Mouse (Mus musculus) megakaryocyte, embryonic 14.5 days (primary cell): ENCODE measurements around the gene Trim8. TPM values are rescaled to one million over a fixed set of nuclear protein-coding genes. Genes with fewer than 3 reads are reported as not detected.

Experiments used
- H3K27me3 ChIP-seq: replicated peaks from 2 replicates; pipeline ENCODE3; 2012; ENCODE audit warnings: inconsistent platforms
- H3K36me3 ChIP-seq: replicated peaks from 2 replicates; pipeline ENCODE3; 2012; ENCODE audit warnings: low read length, inconsistent platforms, mixed read lengths
- H3K4me1 ChIP-seq: 2 replicates; pipeline ENCODE4 v1.6.1; 2012; ENCODE audit warnings: inconsistent platforms
- H3K4me3 ChIP-seq: replicated peaks from 2 replicates; pipeline ENCODE3; 2012; ENCODE audit warnings: moderate library complexity, mild to moderate bottlenecking, inconsistent platforms
- H3K9me3 ChIP-seq: 2 replicates; pipeline ENCODE4 v1.6.1; 2012; ENCODE audit warnings: inconsistent platforms
- FLI1 ChIP-seq: IDR thresholded peaks from 2 replicates; pipeline ENCODE4 v1.6.1; 2012; ENCODE audit warnings: low read length, inconsistent platforms, mixed read lengths
- GATA1 ChIP-seq: IDR thresholded peaks from 3 replicates; pipeline ENCODE4 v1.6.1; 2012; ENCODE audit warnings: mixed read lengths, low read length, inconsistent platforms, borderline replicate concordance
- polyA plus RNA-seq: library from polyadenylated mRNA; stranded (reverse); fragments of >175 nt; gene quantifications from 2 replicates; pipeline ENCODE4 v1.2.3, GENCODE M21; 2012; ENCODE audit warnings: low replicate concordance; ENCODE audit not compliant: insufficient read depth

The Trim8 gene
- polyA plus RNA-seq, 1 experiment = 207 TPM

- Histone ChIP-seq H3K27me3 (no peaks in the 10 kb centered on the region), H3K9me3 (no peaks in the 10 kb centered on the region), H3K36me3 (peaks cover 20% of the 10 kb centered on the region), H3K4me1 (peaks cover 63% of the 10 kb centered on the region), H3K4me3 (no peak overlapping the region)
- no peak for TF ChIP-seq GATA1
- TF ChIP-seq FLI1 = no peak
Measured at GRCm38 (mm10) chr19:46534542-46535098, 33.1 kb downstream of the Trim8 start.

GRCm38 (mm10) chr19:46537357-46537756 lies 35.9 kb downstream of the Trim8 start:
- no peak for TF ChIP-seq FLI1
- TF ChIP-seq GATA1 = no peak
- no peaks in the 10 kb centered on the region for H3K9me3 ChIP-seq
- H3K4me3 ChIP-seq = no peak overlapping the region
- H3K27me3 ChIP-seq = no peaks in the 10 kb centered on the region
- H3K4me1 ChIP-seq = peaks cover 35% of the 10 kb centered on the region
- peaks cover 39% of the 10 kb centered on the region for H3K36me3 ChIP-seq

- H3K9me3 ChIP-seq = no peaks in the 10 kb centered on the region
- TF ChIP-seq GATA1 = no peak
- TF ChIP-seq FLI1 = no peak
- peaks cover 27% of the 10 kb centered on the region for H3K4me1 ChIP-seq
- no peaks in the 10 kb centered on the region for H3K27me3 ChIP-seq
- H3K36me3 ChIP-seq = peaks cover 47% of the 10 kb centered on the region
- peak overlapping the region; percentile 72 for H3K4me3 ChIP-seq
Measured at GRCm38 (mm10) chr19:46538213-46538612, 36.7 kb downstream of the Trim8 start.

GRCm38 (mm10) chr19:46542750-46543149 lies 41.2 kb downstream of the Trim8 start:
- H3K4me3 ChIP-seq = no peak overlapping the region
- peaks cover 47% of the 10 kb centered on the region for H3K36me3 ChIP-seq
- H3K27me3 ChIP-seq = no peaks in the 10 kb centered on the region
- peaks cover 26% of the 10 kb centered on the region for H3K4me1 ChIP-seq
- TF ChIP-seq FLI1 = no peak
- no peak for TF ChIP-seq GATA1
- H3K9me3 ChIP-seq = no peaks in the 10 kb centered on the region

DNA sequence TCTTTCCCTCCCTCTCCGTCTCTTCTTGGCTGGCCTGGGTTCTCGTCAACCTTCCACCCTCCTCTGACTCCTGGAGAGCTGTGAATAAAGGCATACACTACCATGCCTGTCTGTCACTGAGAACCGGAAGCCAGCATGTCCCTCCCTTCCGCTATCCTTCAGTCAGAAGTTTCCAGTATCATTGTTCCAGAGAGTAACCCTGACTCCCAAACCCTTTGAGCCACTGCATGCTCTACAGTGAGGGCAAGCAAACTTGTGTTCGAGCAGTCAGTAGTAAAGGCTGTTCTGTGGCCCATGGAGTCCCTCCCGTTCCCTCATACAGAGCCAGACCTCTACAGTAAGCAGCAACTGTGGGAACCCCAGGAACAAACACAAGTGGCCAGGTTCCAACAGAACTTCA lies 46.1 kb downstream of the Trim8 start:
- no peak for TF ChIP-seq FLI1
- TF ChIP-seq GATA1 = no peak
- Histone ChIP-seq H3K4me3 (no peak overlapping the region), H3K9me3 (no peaks in the 10 kb centered on the region), H3K27me3 (no peaks in the 10 kb centered on the region), H3K36me3 (peaks cover 34% of the 10 kb centered on the region), H3K4me1 (peaks cover 34% of the 10 kb centered on the region)

- Histone ChIP-seq H3K9me3 (no peaks in the 10 kb centered on the region), H3K4me3 (no peak overlapping the region), H3K27me3 (no peaks in the 10 kb centered on the region), H3K4me1 (peaks cover 40% of the 10 kb centered on the region), H3K36me3 (peaks cover 29% of the 10 kb centered on the region)
- TF ChIP-seq FLI1 (no peak), GATA1 (no peak)
Measured at GRCm38 (mm10) chr19:46548110-46548509, 46.6 kb downstream of the Trim8 start.

DNA sequence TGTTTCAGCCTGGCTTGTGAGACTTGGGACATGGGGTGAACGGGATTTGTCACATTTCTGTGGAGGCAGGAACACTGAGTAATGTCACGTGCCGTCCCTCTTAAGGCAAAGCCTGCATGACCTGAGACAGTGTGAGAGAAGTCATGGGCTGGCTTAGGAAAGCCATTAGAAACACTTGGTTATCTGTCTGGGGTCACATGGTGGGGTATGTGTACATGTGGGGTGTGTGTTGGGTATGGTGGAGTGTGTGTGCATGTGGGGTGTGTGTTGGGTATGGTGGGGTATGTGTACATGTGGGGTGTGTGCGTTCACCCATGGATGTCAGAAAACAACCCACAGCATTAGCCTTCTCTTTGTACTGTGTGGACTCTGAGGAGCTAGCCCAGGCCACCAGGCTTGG lies 48.9 kb downstream of the Trim8 start:
- no peaks in the 10 kb centered on the region for H3K27me3 ChIP-seq
- H3K4me1 ChIP-seq = peaks cover 52% of the 10 kb centered on the region
- peaks cover 31% of the 10 kb centered on the region for H3K36me3 ChIP-seq
- no peak for TF ChIP-seq GATA1
- TF ChIP-seq FLI1 = no peak
- H3K9me3 ChIP-seq = no peaks in the 10 kb centered on the region
- H3K4me3 ChIP-seq = no peak overlapping the region

GRCm38 (mm10) chr19:46552496-46552895 lies 51.0 kb downstream of the Trim8 start:
- Histone ChIP-seq H3K27me3 (no peaks in the 10 kb centered on the region), H3K4me3 (no peak overlapping the region), H3K9me3 (no peaks in the 10 kb centered on the region), H3K4me1 (peaks cover 50% of the 10 kb centered on the region), H3K36me3 (peaks cover 44% of the 10 kb centered on the region)
- TF ChIP-seq GATA1 = no peak
- no peak for TF ChIP-seq FLI1

DNA sequence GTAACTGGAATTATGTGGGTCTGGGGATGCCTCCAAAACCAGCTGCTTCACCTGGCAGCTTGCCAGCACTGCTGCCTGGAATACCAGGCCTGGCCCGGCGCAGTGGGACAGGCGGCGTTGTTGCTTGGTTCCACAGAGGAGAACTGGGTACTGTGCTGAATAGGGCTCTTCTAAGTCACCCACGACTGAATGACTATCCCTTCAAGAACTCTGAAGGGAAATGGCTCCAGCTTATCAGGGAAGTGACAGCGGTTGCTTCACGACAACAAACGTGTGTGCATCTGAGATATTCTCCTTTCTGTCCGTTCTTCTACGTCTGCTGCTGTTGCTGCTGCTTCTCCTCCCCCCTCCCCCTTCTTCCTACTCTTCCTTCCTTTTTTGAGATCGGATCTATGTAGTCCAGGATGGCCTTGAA lies 52.0 kb downstream of the Trim8 start:
- Histone ChIP-seq H3K9me3 (no peaks in the 10 kb centered on the region), H3K27me3 (no peaks in the 10 kb centered on the region), H3K4me3 (peak overlapping the region; percentile 80), H3K4me1 (peaks cover 58% of the 10 kb centered on the region), H3K36me3 (peaks cover 48% of the 10 kb centered on the region)
- TF ChIP-seq GATA1 (peak; percentile 35; the same call in 1 of the 3 replicates), FLI1 (no peak)

- peaks cover 63% of the 10 kb centered on the region for H3K4me1 ChIP-seq
- H3K9me3 ChIP-seq = no peaks in the 10 kb centered on the region
- H3K4me3 ChIP-seq = no peak overlapping the region
- no peaks in the 10 kb centered on the region for H3K27me3 ChIP-seq
- no peak for TF ChIP-seq GATA1
- TF ChIP-seq FLI1 = no peak
- peaks cover 34% of the 10 kb centered on the region for H3K36me3 ChIP-seq
Measured at GRCm38 (mm10) chr19:46558009-46558408, 56.5 kb downstream of the Trim8 start.
